Mouse (Mus musculus): ENCODE results near the gene Rybp.

- TF ChIP-seq CTCF (IDR thresholded peaks at IDR 0.05; ENCODE audit: low read depth) (no peak), EP300 (IDR thresholded peaks at IDR 0.05; ENCODE audit: low read depth) (no peak)
These were observed 8.4 kb downstream of the Rybp start for GRCm38 (mm10) chr6:100278841-100279240.

Data from liver, postnatal 0 days (tissue).